Mouse (Mus musculus): ENCODE measurements at regions not wholly inside any gene's neighbourhood (a gene's known extent, or its start where the extent isn't known, plus 50 kb on each side); places are given as distances from the start of the nearest gene placed in this dataset.

- DNase-seq (ENCODE audit: low spot score), result no peak
Measured at GRCm38 (mm10) chr10:29921658-29922057, 278.7 kb downstream of the Cenpw start.

GRCm38 (mm10) chr10:29897780-29898363 lies 302.5 kb downstream of the Cenpw start:
- DNase-seq (ENCODE audit: low spot score), result no peak

DNA sequence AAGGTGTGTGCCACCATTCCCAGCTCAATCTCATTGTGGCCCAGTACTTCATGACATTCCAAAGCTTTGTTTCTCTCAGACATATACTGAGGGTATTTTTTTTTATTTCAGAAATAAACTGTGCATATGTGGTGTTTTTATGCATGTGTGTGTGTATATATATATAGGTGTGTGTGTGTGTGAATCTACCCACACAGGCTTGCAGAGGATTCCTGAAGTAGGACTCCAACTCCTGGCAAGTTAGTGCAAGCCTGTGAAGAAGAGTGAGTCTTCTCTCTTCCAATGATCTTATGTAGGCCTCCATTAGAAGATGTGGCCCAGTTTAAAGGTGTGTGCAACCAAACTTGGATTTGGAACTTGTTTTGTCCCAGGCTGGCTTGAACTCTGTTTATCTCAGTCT lies 328.9 kb upstream of the Rspo3 start:
- DNase-seq (ENCODE audit: low spot score), result no peak

- DNase-seq (ENCODE audit: low spot score), result no peak
Measured at GRCm38 (mm10) chr10:29855749-29856313, 320.2 kb upstream of the Rspo3 start.

DNA sequence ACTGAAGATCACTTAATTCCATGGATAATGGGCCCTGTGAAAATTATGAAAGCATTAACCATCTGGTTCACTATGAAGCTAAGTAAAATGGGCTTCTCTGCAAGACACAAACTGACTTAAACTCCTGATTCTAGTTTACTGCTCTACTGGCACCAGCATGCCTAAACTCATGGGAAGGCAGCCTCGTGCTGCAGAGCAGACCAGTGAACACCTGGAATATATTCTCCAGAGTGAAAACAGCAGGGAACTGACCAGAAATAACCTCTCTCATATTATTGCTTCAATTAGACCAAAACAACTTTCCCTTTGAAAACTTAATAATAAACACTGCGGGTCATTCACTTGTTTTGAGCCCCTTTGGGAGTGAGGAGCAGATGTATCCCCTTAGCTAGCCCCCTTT lies 316.8 kb upstream of the Rspo3 start:
- no peak for DNase-seq (ENCODE audit: low spot score)

- DNase-seq (ENCODE audit: low spot score), result no peak
Measured at GRCm38 (mm10) chr10:29824939-29825658, 289.4 kb upstream of the Rspo3 start.

DNA sequence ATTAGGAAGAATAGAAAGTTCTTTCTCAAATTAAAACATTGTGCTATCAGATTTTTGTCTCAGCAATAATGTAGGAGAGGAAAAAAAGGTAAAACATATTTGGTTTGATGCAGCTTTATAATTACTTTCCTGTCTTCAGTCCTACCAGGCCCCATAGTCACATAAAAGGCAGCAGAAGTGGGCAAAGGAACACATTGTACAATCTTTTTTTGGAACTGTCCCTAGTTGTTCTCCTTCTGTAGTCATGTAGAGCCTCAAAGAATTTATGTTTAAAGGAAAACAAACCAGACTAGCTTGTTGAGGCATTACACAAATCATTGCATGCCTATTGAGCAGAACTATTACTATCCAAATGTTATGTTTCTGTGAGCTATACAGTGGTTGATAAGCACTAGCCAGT lies 288.7 kb upstream of the Rspo3 start:
- DNase-seq (ENCODE audit: low spot score), result no peak

- no peak for DNase-seq (ENCODE audit: low spot score)
Measured at GRCm38 (mm10) chr10:29823177-29823576, 287.5 kb upstream of the Rspo3 start.

DNA sequence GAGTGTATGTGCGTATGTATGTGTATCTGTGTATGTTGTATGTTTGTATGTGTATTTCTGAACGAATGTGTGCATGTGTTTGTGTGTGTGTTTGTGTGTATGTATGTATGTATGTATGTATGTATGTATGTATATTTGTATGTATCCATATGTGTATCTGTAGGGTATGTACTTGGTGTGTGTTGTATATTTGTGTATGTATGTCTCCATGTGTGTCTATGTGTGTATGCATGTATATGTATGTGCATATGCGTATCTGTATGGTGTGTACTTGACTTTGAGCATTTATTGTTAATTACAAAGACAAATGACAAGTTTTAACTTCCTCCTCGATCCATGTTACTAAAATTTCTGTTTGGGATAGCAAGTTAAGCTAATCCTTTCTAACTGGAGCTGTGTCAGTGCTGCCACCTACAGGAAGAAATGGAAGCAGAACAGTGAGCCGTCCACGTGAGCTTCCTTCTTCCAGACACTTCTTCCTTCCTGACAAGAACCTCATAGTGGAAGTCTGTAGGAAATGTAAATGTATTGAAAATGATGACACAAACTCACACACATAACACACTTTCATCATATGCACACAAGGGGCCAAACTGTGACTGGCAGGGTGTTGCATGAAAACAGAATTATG lies 268.4 kb upstream of the Rspo3 start:
- peak; percentile 33 for DNase-seq (ENCODE audit: low spot score)

- no peak for DNase-seq (ENCODE audit: low spot score)
Measured at GRCm38 (mm10) chr10:29802637-29803036, 267.0 kb upstream of the Rspo3 start.

DNA sequence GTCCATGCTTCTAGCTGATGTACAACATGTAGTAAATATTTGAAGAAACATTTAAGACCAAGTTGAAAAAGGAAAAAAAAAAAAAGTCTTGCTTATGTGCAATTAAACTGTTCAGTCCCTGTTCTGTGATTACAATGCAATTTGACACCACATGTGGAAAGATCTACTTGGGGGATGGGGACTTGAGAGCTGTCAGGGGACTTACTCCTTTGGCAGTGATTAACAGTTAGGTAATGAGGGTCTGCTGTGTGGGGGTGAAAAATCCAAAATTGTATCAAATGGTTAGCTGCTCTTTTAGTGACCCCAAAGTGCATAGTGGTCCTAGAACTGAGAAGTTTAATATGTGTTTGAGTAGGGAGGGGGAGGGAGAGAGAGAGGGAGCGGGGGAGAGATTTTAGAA lies 259.0 kb upstream of the Rspo3 start:
- no peak for DNase-seq (ENCODE audit: low spot score)

GRCm38 (mm10) chr10:29786220-29786810 lies 250.6 kb upstream of the Rspo3 start:
- no peak for DNase-seq (ENCODE audit: low spot score)

DNA sequence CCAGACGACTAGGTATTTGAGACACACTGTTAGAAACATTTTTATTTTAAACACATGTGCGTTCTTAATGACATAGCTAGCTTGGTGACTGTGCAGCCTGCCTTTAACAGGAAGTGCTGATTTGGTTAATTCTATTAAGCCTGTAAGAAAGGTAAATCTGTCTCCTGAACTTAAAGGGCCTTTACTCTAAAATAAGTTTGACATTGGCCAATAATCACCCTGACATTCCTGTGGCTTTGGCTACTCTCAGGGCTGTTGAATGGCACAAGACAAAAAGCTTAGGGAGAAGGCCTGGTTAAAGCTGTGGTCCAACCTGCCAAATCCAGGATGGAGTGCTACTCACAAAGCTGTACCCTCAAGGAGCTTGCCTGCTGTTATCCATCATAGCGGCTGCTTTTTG lies 201.0 kb upstream of the Rspo3 start:
- no peak for DNase-seq (ENCODE audit: low spot score)

DNA sequence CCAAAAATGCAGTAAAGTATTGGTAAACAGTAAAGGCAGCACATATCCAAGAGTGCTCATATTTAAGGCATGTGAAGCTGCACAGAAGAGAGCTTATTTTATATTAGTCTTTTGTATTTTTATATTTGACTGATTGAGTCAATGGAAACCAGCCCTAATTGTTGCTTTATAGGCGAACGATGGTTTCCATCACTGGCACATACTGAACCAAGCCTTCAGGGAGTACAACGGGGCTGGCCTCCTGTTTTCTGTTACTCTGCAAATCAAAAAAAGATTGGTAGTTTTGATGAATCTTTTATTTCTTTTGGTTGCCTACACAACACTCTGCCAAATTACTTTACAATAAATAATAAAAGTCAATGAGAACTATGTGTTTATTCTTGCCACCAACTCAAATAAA lies 189.7 kb upstream of the Rspo3 start:
- no peak for DNase-seq (ENCODE audit: low spot score)

- DNase-seq (ENCODE audit: low spot score), result no peak
Measured at GRCm38 (mm10) chr10:29710967-29711366, 175.3 kb upstream of the Rspo3 start.

- DNase-seq (ENCODE audit: low spot score), result no peak
Measured at GRCm38 (mm10) chr10:29708653-29709052, 173.0 kb upstream of the Rspo3 start.

- DNase-seq (ENCODE audit: low spot score), result no peak
Measured at GRCm38 (mm10) chr10:29693009-29693935, 157.6 kb upstream of the Rspo3 start.

DNA sequence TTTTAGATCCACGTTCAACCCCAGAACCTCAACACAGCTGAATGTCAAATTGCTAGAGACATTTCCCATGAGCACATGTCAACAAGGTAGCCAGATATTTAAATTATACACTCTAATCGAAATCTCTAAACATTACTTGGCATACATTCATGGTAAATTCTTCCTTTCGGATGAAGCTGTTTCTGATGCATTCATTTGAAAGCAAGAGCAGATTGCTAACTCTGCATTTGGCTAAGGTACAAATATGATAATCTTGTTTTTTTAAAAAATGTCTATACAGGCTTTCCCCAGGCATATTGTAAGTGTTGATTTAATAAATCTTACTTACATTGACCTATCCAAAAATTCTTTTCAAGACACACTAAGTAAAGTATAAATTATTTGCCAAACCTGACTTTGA lies 153.9 kb upstream of the Rspo3 start:
- DNase-seq (ENCODE audit: low spot score), result no peak

- DNase-seq (ENCODE audit: low spot score), result no peak
Measured at GRCm38 (mm10) chr10:29686982-29687381, 151.3 kb upstream of the Rspo3 start.

- no peak for DNase-seq (ENCODE audit: low spot score)
Measured at GRCm38 (mm10) chr10:29674377-29674776, 138.7 kb upstream of the Rspo3 start.

- no peak for DNase-seq (ENCODE audit: low spot score)
Measured at GRCm38 (mm10) chr10:29661752-29662151, 126.1 kb upstream of the Rspo3 start.

Data from gastrocnemius, adult 18-20 months (tissue).